Mouse (Mus musculus) intestine, postnatal 0 days (tissue): ENCODE data around the gene Klf15. TPM values are rescaled to one million over a fixed set of nuclear protein-coding genes. Genes with fewer than 3 reads are reported as not detected.

Experiments used
- ATAC-seq: fragments of 200-750 bp; cut with Nextera tagmentation; 2 replicates; pipeline ENCODE4 v1.8.0; 2017; ENCODE audit warnings: mild to moderate bottlenecking, moderate TSS enrichment, moderate library complexity
- H3K27ac ChIP-seq: fragments of 300-500 bp; sonication (generic); 2 replicates; pipeline ENCODE4 v1.5.1; 2014; ENCODE audit warnings: mild to moderate bottlenecking, low read depth, low read length, moderate library complexity
- H3K27me3 ChIP-seq: fragments of 300-500 bp; sonication (generic); replicated peaks from 2 replicates; pipeline ENCODE4 v1.6.1; 2014; ENCODE audit warnings: low read length, mixed read lengths; ENCODE audit not compliant: control insufficient read depth, insufficient read depth
- H3K36me3 ChIP-seq: fragments of 300-500 bp; sonication (generic); 2 replicates; pipeline ENCODE4 v1.6.1; 2014; ENCODE audit warnings: mild to moderate bottlenecking, moderate library complexity; ENCODE audit not compliant: control insufficient read depth, insufficient read depth
- H3K4me1 ChIP-seq: fragments of 300-500 bp; sonication (generic); replicated peaks from 2 replicates; pipeline ENCODE4 v1.6.1; 2014; ENCODE audit warnings: antibody characterized with exemption, low read length, mixed read lengths; ENCODE audit not compliant: control insufficient read depth, insufficient read depth
- H3K4me2 ChIP-seq: fragments of 300-500 bp; sonication (generic); replicated peaks from 2 replicates; pipeline ENCODE4 v1.6.1; 2014; ENCODE audit warnings: low read depth, mild to moderate bottlenecking, moderate library complexity
- H3K4me3 ChIP-seq: fragments of 300-500 bp; sonication (generic); 2 replicates; pipeline ENCODE4 v1.5.1; 2014; ENCODE audit warnings: low read depth, low read length
- H3K9ac ChIP-seq: fragments of 300-500 bp; sonication (generic); 2 replicates; pipeline ENCODE4 v1.6.1; 2014; ENCODE audit warnings: mild to moderate bottlenecking, low read depth, low read length
- H3K9me3 ChIP-seq: fragments of 300-500 bp; sonication (generic); 2 replicates; pipeline ENCODE4 v1.6.1; 2016; ENCODE audit warnings: mixed run types; ENCODE audit not compliant: control insufficient read depth
- CTCF ChIP-seq: sonication (generic); IDR thresholded peaks from 2 replicates; pipeline ENCODE4 v1.5.1; 2016; ENCODE audit warnings: low read depth, mild to moderate bottlenecking, control low read depth, antibody characterized with exemption, moderate library complexity
- WGBS: fragments of 180-500 bp; shearing (Covaris S2); extraction: QIAGEN DNeasy Blood & Tissue Kit; methylation state at CpG from one replicate; pipeline ENCODE4 v1.1.7; 2014; 5-methylcytosine and 5-hydroxymethylcytosine counted together
- polyA plus RNA-seq: library from polyadenylated mRNA; unstranded; fragments of >200 nt; fragmentation: Nextera tagmentation; extraction: Ambion mirVana; gene quantifications from 2 replicates; pipeline ENCODE4 v1.2.1, GENCODE M21; 2015

The Klf15 gene
- polyA plus RNA-seq, 1 experiment from 2014 or later: 0.86 TPM

DNA sequence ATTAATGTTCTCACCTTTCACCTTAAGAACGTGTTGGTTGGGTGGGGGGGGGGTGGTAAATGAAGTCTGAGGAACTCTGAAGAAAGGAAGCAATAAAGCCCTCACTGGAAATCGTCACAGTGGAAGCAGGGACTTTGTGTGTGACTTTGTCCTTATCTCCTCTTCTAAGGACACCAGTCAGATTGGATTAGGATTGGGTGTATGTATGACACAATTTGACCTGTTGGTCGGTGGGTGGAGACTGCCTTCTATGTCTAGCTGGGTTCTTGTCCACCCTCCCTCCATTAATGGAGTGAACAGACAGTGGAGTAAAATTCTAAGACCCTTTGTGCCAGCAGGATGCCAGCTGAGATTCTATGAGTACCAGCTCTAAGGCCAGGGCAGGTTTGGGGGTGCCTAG is 21.9 kb downstream of the Klf15 start:
- no peak for TF ChIP-seq CTCF
- Histone ChIP-seq H3K9ac (no peak overlapping the region), H3K4me3 (no peak overlapping the region), H3K27me3 (no peaks in the 10 kb centered on the region), H3K4me1 (no peaks in the 10 kb centered on the region), H3K36me3 (no peaks in the 10 kb centered on the region), H3K4me2 (no peak overlapping the region), H3K27ac (no peak overlapping the region), H3K9me3 (no peaks in the 10 kb centered on the region)
- ATAC-seq: no peak
- WGBS: 45% methylated on average over 3 of the region's 3 CpGs

- Histone ChIP-seq H3K27me3 (no peaks in the 10 kb centered on the region), H3K4me3 (no peak overlapping the region), H3K9ac (no peak overlapping the region), H3K4me1 (no peaks in the 10 kb centered on the region), H3K27ac (no peak overlapping the region), H3K4me2 (no peak overlapping the region), H3K9me3 (no peaks in the 10 kb centered on the region), H3K36me3 (no peaks in the 10 kb centered on the region)
- ATAC-seq: no peak
- no peak for TF ChIP-seq CTCF
- WGBS: 73% methylated on average over 5 of the region's 5 CpGs
Measured at GRCm38 (mm10) chr6:90484876-90485275, 22.5 kb downstream of the Klf15 start.

DNA sequence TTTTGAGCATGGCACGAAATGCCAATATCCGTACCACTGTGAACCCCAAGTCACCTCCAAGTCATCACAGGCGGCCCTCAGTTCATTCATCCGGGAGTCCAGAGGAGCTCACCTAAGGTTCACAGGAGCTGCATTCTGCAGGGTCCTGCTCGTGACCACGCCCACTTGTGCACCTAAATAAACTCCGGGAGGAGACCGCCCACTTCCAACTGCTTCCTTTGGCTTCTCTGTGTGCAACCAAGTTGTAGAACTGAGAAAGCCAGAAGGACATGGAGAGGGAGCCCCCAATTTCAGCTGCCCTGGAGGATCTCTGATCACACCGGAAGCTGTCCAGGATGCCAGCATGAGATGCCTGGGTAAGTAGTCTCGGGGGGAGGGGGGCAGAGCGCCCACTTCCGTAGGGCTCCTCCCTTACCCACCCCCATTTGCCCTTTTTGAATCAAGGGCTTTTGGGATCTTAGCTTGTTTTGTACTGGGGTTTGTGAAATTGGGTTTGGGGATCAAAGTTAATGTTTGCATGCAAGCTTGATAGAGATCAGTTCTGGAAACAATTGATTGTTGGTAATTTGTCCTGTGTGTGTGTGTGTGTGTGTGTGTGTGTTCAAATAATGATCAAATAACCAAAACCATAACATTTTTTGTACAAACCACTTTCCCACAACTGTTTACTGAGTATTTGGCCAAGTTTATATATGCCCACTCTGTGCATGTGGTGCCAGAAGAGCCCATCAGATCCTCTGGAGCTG is 24.0 kb downstream of the Klf15 start, which contains the start of gene Aldh1l1:
Gene Aldh1l1 (plus strand): TSS at position 252 of the 746 bp plus-strand sequence.
- no peaks in the 10 kb centered on the region for H3K4me1 ChIP-seq
- no peak for ATAC-seq
- TF ChIP-seq CTCF: no peak
- WGBS: 72% methylated on average over 12 of the region's 12 CpGs
- no peaks in the 10 kb centered on the region for H3K9me3 ChIP-seq
- no peak within 1 kb of the TSS for H3K27ac ChIP-seq
- no peaks in the 10 kb centered on the region for H3K36me3 ChIP-seq
- no peak within 1 kb of the TSS for H3K9ac ChIP-seq
- no peak within 1 kb of the TSS for H3K4me3 ChIP-seq
- no peaks in the 10 kb centered on the region for H3K27me3 ChIP-seq
- H3K4me2 ChIP-seq: no peak within 1 kb of the TSS

- 79% methylated on average over 1 of the region's 1 CpGs for WGBS
- H3K36me3 ChIP-seq: no peaks in the 10 kb centered on the region
- H3K27ac ChIP-seq: no peak overlapping the region
- no peak overlapping the region for H3K4me2 ChIP-seq
- TF ChIP-seq CTCF: no peak
- H3K27me3 ChIP-seq: no peaks in the 10 kb centered on the region
- no peaks in the 10 kb centered on the region for H3K4me1 ChIP-seq
- no peak overlapping the region for H3K4me3 ChIP-seq
- no peak for ATAC-seq
- H3K9ac ChIP-seq: no peak overlapping the region
- H3K9me3 ChIP-seq: no peaks in the 10 kb centered on the region
Measured at GRCm38 (mm10) chr6:90487531-90487930, 25.2 kb downstream of the Klf15 start.

- Histone ChIP-seq H3K36me3 (no peaks in the 10 kb centered on the region), H3K9ac (no peak overlapping the region), H3K27me3 (no peaks in the 10 kb centered on the region), H3K4me1 (no peaks in the 10 kb centered on the region), H3K4me2 (no peak overlapping the region), H3K27ac (no peak overlapping the region), H3K4me3 (no peak overlapping the region), H3K9me3 (no peaks in the 10 kb centered on the region)
- ATAC-seq: no peak
- 84% methylated on average over 3 of the region's 3 CpGs for WGBS
- TF ChIP-seq CTCF: no peak
Measured at GRCm38 (mm10) chr6:90489532-90489931, 27.2 kb downstream of the Klf15 start.

DNA sequence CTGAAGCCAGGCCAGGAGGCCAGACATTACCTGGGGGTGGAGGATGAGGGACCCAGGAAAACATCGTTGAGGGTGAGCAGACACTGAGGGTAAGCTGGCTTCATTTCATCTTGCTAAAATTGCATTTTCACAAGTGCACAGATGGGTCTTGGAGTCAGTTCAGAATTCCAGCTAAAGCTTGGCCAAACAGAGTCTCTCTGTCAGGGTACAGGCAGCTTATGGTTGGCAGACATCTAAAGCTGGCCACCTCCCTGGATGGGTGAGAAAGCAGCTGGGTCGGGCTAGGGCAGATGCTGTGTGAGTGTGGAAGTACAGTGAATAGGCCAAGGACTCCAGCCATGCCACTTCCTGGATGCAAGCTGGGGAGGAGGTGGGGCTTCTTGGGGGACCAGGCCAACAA is 28.6 kb downstream of the Klf15 start:
- no peak overlapping the region for H3K4me3 ChIP-seq
- no peaks in the 10 kb centered on the region for H3K4me1 ChIP-seq
- WGBS: 68% methylated on average over 2 of the region's 2 CpGs
- H3K36me3 ChIP-seq: no peaks in the 10 kb centered on the region
- H3K4me2 ChIP-seq: no peak overlapping the region
- no peak overlapping the region for H3K27ac ChIP-seq
- H3K9me3 ChIP-seq: no peaks in the 10 kb centered on the region
- no peak overlapping the region for H3K9ac ChIP-seq
- H3K27me3 ChIP-seq: no peaks in the 10 kb centered on the region
- ATAC-seq: no peak
- no peak for TF ChIP-seq CTCF
